Mouse (Mus musculus) olfactory bulb, adult 2 months (tissue): ENCODE data around the gene Decr2. TPM values are rescaled to one million over a fixed set of nuclear protein-coding genes. Genes with fewer than 3 reads are reported as not detected.

ENCODE experiments used
- H3K27ac ChIP-seq: fragments of 200-500 bp; 2 replicates; pipeline ENCODE4 v1.5.1; 2012; ENCODE audit warnings: low read depth, low read length; ENCODE audit not compliant: insufficient read depth
- H3K4me1 ChIP-seq: fragments of 200-500 bp; 2 replicates; pipeline ENCODE4 v1.6.1; 2012; ENCODE audit warnings: low read length; ENCODE audit not compliant: control insufficient read depth, insufficient read depth
- H3K4me3 ChIP-seq: fragments of 200-500 bp; 2 replicates; pipeline ENCODE4 v1.5.1; 2012; ENCODE audit warnings: mild to moderate bottlenecking, low read depth, low read length, moderate library complexity; ENCODE audit not compliant: insufficient read depth
- CTCF ChIP-seq: fragments of 200-500 bp; IDR thresholded peaks from 2 replicates; pipeline ENCODE4 v1.5.1; 2012; ENCODE audit warnings: low read depth, mild to moderate bottlenecking, low read length, moderate library complexity; ENCODE audit not compliant: insufficient read depth
- POLR2A ChIP-seq: fragments of 200-500 bp; IDR thresholded peaks from 2 replicates; pipeline ENCODE4 v1.6.1; 2012; ENCODE audit warnings: mild to moderate bottlenecking, low read depth, low read length, moderate library complexity; ENCODE audit not compliant: insufficient read depth
- WGBS: fragments of 180-500 bp; shearing (Covaris S2); methylation state at CpG from one replicate; pipeline ENCODE4 v1.1.7; 2018; 5-methylcytosine and 5-hydroxymethylcytosine counted together
- polyA plus RNA-seq: library from polyadenylated mRNA; stranded (reverse); fragments of >200 nt; gene quantifications from 2 replicates; pipeline ENCODE4 v1.2.4, GENCODE M21; 2012; ENCODE audit warnings: low replicate concordance; ENCODE audit not compliant: missing spikeins, insufficient read depth, insufficient read length

The Decr2 gene
- polyA plus RNA-seq, 1 experiment = not detected

- Histone ChIP-seq H3K4me3 (peak overlapping the region; percentile 76), H3K4me1 (peaks cover 33% of the 10 kb centered on the region), H3K27ac (peak overlapping the region; percentile 81)
- 1% methylated on average over 44 of the region's 44 CpGs for WGBS
- TF ChIP-seq CTCF (no peak), POLR2A (no peak)
Observed at GRCm38 (mm10) chr17:26068024-26068830, 21.9 kb downstream of the Decr2 start.

- H3K4me1 ChIP-seq = peaks cover 37% of the 10 kb centered on the region
- TF ChIP-seq CTCF (no peak), POLR2A (no peak)
Observed at GRCm38 (mm10) chr17:26066488-26067020, 23.6 kb downstream of the Decr2 start.

DNA sequence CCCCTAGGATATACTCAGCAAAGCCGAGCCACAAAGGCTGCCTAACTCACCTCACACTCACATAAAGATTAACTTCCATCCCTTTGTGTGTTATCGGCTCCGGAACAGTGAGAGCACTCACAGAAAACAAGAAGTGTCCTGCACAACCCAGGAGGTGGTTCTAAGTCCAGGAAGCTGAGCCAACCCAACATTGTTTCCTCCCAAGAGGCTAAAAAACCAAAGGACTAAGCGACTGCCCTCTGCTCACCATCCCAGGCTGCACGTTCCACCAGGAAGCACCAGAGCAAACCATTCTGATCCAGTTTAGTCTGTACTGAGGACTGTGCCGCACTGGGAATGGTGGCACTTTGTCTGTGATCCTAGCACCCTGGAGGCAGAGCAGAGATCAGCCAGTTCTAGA is 25.2 kb downstream of the Decr2 start:
- WGBS = 37% methylated on average over 6 of the region's 6 CpGs
- H3K27ac ChIP-seq = no peak overlapping the region
- peaks cover 40% of the 10 kb centered on the region for H3K4me1 ChIP-seq
- TF ChIP-seq CTCF = no peak
- TF ChIP-seq POLR2A = no peak
- H3K4me3 ChIP-seq = peak overlapping the region; percentile 25

More at GRCm38 (mm10) chr17:26066488-26067020, 23.6 kb downstream of the Decr2 start:
- 78% methylated on average over 7 of the region's 7 CpGs for WGBS
- Histone ChIP-seq H3K27ac (no peak overlapping the region), H3K4me3 (peak overlapping the region; percentile 76)

DNA sequence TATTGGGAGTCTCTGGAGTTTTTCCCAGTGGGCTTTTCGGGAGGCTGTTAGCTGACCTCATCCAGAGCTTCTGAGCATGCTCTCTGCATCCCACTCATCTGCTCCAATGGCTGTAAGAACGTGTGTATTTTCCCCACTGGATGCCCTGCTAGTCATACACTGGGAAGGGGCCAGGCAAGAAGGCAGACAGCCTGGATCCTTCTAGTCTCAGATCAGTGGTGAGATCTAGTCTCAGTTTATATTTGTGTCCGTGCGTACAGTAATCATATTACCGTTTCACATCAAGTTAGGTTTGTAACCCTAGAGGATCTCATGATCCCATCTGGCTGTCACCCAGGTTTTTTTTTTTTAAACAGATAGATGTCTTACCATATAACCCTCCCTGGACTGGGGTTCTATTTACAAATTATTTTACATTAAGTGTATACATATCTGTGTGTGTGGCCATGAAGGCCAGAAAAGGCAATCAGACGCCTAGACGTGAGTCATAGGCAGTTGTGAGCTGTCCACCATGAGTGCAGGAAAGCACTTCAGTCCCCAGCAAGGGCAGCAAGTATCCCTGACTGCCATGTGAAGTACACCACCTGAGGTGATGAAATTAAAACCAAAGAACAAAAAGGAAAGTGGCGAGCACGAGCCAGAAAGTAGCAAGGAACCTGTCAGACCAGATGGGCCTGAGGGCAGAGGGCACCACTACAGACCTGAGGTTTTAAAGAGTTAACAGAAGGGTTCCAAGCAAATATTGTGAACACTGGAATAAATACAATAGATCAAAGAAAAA is 32.2 kb downstream of the Decr2 start:
- no peak overlapping the region for H3K4me3 ChIP-seq
- 67% methylated on average over 9 of the region's 9 CpGs for whole genome bisulfite sequencing
- TF ChIP-seq CTCF = no peak
- no peak for TF ChIP-seq POLR2A
- H3K4me1 ChIP-seq = peaks cover 28% of the 10 kb centered on the region
- no peak overlapping the region for H3K27ac ChIP-seq

GRCm38 (mm10) chr17:26057278-26057677 is 32.9 kb downstream of the Decr2 start:
- Histone ChIP-seq H3K4me3 (no peak overlapping the region), H3K27ac (no peak overlapping the region), H3K4me1 (peaks cover 28% of the 10 kb centered on the region)
- WGBS = 81% methylated on average over 8 of the region's 8 CpGs
- TF ChIP-seq POLR2A = no peak
- no peak for TF ChIP-seq CTCF

- WGBS = 52% methylated on average over 6 of the region's 6 CpGs
- TF ChIP-seq CTCF (no peak), POLR2A (no peak)
- peaks cover 24% of the 10 kb centered on the region for H3K4me1 ChIP-seq
- H3K4me3 ChIP-seq = no peak overlapping the region
- no peak overlapping the region for H3K27ac ChIP-seq
Observed at GRCm38 (mm10) chr17:26055164-26055563, 35.0 kb downstream of the Decr2 start.

DNA sequence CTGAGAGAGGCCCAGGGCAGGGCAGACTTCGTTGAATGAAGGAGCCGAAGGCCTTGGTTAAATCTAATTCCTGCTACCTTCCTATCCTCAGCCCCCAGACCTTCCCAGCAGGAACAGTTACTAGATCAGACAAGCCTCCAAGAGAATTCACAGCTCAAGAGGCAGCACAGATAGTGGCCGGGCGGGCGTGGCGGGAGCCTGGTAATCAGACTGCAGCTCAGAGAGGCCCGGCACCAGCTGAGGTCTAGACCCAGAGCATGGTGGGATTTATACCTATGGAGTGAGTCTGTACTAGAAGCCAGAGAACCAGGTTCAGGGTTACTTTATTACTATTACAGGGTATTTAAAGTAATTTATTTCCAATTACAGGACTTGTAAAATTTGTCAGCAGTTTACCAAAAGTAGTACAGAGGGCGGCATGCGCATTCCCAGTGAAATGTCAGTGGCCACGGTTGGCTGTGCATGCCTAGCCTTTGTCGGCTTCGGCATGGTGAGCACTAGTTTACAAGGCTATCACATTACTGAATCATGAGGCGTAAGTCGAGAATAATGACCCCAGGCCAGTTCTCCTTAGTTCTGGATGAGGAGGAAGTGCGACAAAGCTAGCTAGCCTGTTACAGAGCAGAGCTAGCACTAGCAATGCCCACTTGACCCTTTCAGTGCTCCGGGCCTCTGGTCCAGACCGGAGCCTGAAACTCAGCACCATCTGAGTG is 35.8 kb downstream of the Decr2 start:
- Histone ChIP-seq H3K4me1 (peaks cover 18% of the 10 kb centered on the region), H3K27ac (no peak overlapping the region), H3K4me3 (no peak overlapping the region)
- no peak for TF ChIP-seq POLR2A
- TF ChIP-seq CTCF = no peak
- 72% methylated on average over 17 of the region's 17 CpGs for whole genome bisulfite sequencing

- WGBS = 91% methylated on average over 4 of the region's 4 CpGs
Observed at GRCm38 (mm10) chr17:26052706-26053105, 37.4 kb downstream of the Decr2 start.

More at GRCm38 (mm10) chr17:26052706-26053105, 37.4 kb downstream of the Decr2 start:
- peaks cover 20% of the 10 kb centered on the region for H3K4me1 ChIP-seq
- no peak overlapping the region for H3K27ac ChIP-seq
- no peak overlapping the region for H3K4me3 ChIP-seq
- no peak for TF ChIP-seq POLR2A
- TF ChIP-seq CTCF = no peak
